Mouse (Mus musculus) retina, embryonic 14.5 days (tissue): ENCODE measurements around the gene Igfbp2.
A peak's percentile ranks its signal among the peaks of the same experiment; 100 is the strongest.

Source experiments
- DNase-seq: peaks from one replicate; pipeline ENCODE4 v3.0.0-alpha.2; 2015; ENCODE audit warnings: low spot score

The Igfbp2 gene

DNA sequence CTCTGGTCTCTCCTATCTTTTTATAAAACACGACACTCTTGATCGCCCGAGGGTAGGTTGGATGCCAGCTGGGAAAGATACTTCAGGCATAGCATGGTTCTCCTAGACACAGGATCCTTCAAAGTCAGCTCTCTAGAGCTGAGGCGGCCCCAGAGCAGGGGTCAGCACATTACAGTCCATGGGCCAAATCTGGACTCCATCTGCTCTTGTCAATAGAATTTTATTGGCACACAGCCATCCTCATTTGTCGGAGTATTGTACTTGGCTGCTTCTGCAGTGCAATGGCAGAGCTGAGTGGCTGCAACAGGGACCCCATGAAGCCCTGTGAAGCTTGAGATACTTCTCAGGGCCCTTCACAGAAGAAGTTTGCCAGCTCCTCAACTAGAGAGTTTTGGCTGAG lies 9.1 kb upstream of the Igfbp2 start:
- DNase-seq: no peak

DNA sequence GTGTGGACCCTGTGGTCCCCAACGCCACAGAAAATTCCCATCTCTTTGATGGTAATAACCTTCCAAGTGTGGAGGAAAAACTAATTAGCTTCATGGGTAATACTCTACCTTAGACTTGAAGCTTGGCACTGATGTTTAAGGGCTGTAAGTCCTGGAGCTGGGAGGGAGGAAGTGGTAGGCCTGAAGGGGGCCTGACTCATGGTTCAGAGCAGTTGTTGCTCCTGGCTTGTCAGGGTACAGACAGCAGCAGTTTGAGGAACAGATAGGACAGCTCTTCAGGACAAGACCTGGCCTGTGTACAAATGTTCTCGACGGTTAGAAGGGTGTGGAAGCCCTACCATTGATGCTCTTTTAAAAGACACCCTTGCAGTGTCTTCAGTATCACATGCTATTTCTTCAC lies 8.7 kb upstream of the Igfbp2 start:
- no peak for DNase-seq

DNA sequence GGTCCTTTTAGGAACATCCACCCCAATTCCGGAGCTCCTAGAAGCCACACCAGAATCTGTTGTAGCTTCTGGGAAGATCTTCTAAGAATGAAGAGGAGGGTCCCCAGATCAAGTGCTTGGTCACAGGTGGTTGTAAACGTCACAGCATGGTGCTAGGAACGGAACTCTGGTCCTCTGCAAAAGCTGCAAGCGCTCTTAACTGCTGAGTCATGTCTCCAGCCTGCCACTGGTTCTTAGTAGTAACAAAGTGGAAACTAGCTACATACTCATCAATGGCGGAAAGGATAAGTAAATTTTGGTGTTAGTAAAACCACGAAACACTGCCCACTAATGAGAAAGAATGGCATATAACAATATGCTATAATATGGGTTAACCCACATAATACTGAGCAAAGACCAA lies 4.3 kb upstream of the Igfbp2 start:
- no peak for DNase-seq

DNA sequence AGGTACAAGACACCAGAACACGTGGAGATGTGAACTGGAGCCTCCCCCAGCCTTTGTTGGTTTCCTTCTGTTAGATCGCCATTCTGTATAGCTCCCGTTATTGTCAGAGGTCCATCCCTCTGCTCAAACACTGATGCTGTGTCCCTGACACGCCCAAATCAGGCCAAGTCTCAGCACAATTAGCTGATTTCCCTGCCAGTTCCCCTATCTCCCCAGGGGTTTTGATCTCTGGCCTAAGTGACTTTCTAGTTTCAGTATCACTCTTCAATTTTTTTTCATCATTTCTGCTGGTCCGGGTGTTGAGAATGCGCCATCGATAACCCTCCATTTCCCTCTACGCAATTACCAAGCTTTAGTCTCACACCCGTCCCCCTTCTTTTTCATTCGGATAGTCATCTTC lies 1.4 kb upstream of the Igfbp2 start:
- no peak for DNase-seq

DNA sequence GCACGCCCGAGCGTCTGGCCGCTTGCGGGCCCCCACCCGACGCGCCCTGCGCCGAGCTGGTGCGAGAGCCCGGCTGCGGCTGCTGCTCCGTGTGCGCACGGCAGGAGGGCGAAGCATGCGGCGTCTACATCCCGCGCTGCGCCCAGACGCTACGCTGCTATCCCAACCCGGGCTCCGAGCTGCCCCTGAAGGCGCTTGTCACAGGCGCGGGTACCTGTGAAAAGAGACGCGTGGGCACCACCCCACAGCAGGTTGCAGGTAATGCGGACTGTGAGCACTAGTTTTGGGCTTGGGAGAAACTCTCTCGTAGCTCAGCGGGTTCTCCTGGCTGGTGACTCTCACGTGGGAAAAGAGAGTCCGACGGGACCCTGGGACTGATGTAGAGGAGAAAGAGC lies 401 bp downstream of the Igfbp2 start:
- DNase-seq: peak; percentile 59

DNA sequence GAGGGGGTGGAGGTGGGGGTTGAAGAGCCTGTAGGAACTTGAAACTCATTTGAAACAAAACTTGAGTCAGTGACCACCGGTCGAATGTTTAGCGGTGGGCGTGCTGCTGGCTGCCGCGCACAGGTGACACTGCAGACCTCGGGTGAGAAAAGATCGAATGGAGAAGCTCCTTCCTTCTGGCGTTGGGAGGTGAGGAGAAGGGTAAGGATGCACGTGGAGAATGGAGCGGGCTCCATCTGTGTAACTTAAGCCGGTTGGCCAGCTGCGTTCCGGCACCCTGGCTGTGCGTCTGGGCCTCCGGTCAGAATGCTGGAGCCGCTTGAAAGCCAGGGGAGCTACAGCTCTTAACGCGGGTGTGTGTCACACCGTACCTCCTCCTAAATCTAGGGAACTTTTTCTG lies 983 bp downstream of the Igfbp2 start:
- peak; percentile 61 for DNase-seq

DNA sequence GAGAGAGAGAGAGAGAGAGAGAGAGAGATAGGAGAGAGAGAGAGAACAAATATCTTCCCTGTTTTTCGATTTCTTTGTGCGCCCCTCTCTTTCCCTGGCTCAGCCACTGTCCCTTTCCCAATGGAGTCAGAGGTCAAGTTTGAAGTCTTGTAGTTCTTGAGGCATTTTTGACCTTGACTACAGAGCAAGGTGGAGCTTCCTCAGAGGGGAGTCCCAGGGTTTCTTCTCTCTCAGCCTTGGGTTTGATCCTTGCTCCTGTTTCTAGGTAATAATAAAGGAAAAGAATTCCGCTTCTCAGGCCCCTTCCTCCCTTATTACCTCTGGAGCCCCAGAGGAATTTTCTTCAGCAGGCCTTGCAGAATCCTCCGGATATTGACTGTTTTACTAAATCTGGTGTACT lies 1.6 kb downstream of the Igfbp2 start:
- no peak for DNase-seq

DNA sequence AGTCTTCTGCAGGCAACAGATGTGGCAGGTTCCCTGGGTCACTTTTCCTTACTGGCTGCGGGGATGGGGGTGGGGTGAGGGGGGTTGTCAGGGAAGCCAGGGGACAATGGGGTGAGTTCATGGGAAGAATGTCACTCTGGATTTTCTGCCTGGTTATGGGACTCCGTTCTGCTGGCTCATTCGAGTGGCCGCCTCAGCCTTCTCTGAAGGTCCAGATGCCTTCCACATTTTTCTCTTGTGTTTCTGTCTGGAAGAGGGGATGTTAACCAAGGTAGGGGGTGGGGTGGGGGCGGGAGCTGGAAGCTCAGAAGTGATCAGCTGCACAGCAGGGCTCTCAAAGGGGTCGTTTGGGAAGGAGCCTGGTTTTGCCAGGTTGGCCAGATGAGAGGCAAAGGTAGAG lies 2.1 kb downstream of the Igfbp2 start:
- DNase-seq: peak; percentile 54

DNA sequence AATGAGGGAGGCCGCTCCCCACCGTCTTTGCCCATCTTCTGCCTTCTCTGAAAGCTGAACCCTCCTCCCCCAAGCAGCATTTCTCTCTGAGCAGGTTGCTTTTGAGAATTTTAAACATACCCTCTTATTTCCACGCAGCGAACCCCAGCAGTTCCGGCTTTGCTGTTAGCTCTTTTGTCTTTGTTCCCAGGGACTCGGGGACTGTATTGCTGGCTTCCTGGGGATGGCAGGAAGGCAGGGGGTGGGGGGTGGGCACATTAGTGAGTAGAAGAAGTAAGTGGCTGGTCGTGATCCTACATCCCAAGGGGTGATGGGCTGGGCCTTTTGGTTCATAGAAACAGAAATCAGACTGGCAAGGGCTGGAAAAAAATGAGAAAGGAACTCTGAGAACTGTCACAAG lies 2.6 kb downstream of the Igfbp2 start:
- no peak for DNase-seq

DNA sequence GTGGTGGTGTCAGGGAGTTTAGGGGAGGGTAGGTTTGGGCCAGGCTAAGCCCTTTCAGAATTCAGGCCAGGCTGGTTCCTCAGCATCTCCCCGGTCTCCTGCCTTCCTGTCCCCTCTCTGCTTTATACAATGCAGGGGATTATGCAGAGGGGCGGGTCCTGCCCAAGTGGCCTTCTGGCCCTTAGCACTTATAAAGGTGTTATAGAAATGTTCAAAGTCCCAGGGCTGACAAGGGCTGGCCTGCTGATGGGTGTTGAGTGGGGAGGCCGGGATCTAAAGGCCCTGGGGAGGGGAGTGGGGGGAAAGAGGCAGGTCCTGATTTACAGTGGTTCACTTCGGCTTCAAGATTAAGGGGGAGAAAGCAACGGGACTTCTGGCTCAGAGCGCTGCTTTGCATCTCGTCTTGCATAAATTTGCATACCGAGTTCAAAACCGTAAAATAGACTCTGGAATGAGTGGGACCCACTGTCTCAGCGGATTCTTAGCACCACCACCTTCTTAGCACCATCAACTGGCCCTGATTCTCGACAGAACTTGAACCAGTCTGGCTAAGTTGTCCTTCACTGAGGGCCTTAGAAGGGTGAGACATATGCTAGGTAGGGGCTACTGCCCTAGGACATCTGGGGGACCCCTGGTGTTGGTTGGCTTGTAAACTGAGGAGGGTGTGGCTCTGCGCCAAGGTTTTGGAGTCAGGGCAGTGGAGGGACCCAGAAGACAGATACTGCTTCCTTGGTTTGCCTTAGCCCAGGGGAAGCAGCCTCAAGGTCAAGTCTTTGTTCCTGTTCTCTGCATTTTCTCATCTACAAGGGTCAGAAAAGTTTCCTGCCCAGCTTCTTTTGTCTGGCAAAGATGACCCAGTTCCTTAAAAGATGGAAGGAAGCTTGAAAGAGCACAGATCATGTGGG lies 3.4 kb downstream of the Igfbp2 start:
- DNase-seq: no peak

DNA sequence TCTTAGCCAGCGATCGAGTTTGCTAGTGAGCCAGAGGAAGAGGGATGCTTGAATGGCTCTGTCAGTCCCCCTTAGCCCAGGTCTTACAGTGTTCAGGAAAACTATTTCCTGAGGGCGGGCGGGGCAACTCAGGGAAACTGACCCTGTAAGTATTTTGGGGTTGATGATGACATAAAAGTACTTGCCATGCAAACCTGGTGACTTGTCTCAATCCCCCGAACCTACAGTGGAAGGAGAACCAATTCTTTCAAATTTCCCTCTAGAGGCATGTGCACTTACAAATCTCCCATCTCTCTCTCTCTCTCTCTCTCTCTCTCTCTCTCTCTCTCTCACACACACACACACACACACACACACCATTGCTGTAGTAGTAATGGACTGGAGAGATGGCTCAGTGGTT lies 4.5 kb downstream of the Igfbp2 start:
- no peak for DNase-seq

DNA sequence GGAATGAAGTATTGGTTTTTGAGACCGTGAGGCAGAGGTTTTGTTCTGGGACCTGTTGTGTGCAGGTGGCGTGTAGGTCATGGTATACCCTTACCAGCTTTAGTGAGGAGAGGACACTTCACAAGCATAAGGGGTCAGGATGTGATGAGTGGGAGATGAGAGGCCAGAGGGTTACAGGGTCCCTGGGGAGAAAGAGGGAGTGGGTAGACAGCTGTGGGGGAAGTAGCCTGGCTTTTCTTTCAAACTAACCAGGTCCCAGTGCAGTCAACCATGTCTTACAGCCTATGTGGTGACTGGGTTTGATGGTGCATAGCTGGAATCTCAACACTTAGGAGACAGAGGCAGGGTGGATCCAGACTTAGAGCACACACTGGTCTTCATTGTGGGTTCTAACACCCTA lies 6.2 kb downstream of the Igfbp2 start:
- no peak for DNase-seq

DNA sequence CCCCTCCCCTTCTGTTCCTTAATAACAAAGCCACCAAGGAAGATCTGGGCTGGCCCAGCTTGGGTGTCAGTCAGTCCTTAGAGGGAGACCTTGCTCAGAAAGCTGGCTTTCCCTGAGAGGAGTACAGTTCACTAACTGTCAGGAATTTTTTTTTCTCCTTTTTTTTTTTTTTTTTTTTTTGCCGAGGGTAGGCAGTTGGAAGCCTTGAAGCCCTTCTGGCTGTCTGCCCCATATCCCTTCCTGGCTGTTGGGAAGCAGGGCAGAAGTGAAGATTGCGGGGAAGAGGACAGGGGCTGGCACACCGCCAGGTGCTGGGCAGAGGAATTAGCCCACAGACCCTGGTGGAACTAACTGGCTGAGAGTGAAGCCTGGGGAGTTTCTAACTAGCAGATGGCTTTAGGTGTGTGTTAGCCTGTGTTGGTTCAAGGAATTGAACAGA lies 8.4 kb downstream of the Igfbp2 start:
- DNase-seq: no peak

DNA sequence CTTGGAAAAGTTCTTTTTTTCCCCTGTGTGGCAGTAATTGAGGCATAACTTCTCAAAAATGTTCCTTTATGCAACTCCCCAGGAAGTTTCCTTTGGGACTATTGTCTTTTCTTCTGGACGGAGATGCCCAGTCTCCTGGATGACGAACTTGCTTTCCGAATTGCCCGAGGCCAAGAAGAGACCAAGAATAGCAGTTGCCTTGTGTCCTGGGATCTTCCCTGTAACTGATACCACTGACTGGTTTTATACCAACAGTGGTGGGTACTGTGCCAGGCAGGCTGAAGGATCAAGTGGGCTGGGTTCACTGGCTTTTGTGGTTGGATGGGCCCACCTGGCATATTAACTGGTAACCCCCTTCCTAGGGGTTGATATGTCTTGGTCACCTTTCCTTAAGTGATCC lies 9.3 kb downstream of the Igfbp2 start:
- DNase-seq: no peak

DNA sequence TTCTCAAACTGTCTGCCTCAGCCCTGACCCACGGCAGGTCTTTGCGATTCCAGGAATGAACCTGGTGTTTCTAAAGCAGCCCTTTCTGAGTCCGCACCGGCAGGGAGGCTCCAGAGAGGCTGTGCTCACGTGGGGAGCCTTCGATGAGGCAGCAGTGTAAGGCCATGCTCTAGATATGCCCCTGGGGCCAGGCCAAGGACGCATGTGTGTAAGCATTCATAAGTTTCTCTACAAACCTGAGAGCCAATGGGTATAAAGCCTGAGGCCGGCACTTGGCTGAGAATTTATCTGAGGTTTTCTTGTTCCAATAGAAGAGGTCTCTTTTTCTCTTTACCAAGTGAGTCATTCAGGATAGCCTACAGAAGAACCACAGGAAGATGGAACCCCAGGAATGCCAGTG lies 15.1 kb downstream of the Igfbp2 start:
- no peak for DNase-seq

DNA sequence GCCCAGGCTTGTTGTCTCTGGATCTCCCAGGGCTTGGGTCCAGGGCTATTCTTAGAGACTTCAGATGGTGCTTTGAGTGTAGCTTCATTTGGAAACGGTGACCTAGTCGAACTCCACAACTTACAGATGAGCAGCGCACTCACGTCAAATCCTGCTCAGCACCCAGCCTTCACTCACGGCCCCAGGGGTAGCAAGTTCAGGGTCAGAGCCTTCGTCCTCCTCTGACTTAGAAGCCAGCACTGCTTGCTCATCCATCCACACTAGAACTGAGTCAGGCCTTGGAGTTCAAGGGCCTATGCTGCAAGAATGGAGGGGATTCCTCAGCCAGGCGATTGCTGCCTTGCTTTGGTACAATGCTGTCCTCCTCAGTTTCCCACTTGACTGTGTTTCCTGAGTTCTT lies 15.5 kb downstream of the Igfbp2 start:
- DNase-seq: no peak

DNA sequence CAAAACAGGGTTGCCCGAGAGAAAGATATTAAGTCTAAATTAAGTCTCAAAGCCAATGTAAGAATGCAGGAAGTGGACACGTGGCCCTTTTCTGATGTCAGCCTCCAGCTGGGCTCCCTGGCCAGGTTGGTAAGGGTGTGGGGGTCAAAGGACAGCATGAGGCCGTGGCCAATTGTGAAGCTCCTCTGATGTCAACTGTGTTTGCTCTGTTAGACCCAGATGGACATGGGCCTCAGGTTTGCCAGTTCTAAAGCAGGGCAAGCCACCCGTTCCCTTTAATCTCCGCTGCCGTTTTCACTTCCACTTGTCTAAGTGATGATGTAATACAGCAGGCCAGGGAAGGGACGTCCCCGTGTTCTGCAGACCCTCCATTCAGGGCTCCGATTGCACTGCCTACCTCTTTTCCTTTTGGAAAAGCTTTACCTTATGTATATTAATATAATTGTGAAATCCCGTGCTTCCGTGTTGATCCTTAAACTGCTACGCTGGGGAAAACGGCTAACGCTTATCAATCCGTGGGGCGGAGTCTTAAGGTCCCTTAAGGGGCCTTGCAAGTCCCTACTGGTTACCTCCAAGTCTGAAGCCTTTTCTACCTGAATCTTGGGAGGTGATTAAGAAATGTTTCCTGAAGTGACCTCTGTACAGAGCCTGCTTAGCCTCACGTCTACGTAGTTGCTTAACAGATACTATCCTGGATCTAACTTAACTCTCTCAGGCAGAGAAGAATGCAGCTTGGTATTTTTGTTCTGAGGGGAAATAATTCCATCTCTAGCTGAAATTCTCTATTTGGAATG lies 18.6 kb downstream of the Igfbp2 start:
- no peak for DNase-seq

DNA sequence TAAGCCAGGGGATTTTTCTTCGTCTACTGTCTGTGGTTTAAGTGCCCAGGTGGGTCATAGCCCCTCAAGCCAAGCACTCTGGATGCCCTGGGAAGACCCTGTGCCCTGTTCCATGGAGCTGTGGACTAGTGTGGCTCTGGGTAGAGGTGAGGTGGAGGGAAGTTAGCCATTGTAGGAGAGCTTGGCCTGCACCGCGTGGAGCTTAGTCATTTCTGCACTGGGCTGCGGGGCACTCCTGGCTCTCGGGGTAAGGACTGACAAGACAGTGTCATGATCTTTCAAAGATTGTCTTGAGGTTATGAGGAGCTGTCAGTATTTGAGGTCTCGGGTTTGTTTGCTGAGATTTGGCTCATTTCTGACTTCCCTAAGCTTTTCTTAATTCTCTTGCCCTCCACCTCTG lies 20.4 kb downstream of the Igfbp2 start:
- no peak for DNase-seq

DNA sequence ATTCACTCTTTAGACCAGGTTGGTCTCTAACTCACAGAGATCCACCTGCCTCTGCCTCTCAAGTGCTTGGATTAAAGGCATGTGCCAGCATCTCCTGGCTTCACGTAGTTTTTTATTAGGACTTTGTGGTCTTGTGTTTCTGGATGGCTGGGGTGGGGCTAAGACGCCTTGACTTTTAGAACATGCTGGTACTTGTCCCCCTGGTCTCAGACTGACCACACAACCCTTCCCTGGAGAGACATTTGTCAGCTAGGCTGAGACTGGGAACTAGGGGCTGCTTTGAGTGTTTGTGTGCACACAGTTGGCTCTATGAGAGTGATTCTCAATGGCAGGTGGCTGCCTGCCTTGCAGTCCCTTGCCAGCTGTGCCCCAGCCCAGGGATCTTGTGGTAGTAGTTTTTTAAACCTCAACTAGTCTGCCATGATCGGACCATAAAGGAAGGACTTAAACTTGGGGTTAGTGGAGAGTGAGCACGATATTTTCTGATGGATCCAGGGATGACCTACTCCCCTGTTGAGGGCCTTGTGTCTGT lies 23.6 kb downstream of the Igfbp2 start:
- DNase-seq: no peak

DNA sequence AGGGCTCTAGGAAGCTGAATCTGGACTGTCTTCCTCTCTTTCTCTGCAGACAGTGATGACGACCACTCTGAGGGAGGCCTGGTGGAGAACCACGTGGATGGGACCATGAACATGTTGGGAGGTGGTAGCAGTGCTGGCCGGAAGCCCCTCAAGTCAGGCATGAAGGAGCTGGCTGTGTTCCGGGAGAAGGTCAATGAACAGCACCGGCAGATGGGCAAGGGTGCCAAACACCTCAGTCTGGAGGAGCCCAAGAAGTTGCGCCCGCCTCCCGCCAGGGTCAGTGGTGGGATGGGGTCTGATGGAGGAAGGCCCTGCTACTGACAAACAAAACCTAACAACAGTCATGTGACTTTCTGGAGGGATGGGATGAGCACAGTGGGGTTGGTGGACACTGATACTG lies 24.7 kb downstream of the Igfbp2 start:
- DNase-seq: no peak

DNA sequence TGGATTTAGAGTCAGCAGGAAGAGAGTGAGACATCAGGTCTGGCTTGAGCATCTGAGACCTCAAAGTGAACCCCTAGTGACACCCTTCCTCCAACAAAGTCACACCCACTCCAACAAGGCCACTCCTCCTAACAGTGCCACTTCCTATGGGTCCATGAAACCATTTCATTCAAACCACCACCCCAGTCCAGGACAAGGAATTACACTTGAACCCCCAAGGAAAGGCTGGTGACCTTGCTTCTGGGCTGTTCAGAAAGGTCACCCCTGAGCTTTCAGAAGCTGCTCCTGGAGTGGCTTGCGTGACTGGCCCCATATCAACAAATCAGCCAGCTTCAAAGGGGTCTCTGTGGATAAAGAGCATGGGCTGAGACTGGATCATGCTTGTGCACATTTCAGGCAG lies 29.5 kb downstream of the Igfbp2 start:
- DNase-seq: no peak

DNA sequence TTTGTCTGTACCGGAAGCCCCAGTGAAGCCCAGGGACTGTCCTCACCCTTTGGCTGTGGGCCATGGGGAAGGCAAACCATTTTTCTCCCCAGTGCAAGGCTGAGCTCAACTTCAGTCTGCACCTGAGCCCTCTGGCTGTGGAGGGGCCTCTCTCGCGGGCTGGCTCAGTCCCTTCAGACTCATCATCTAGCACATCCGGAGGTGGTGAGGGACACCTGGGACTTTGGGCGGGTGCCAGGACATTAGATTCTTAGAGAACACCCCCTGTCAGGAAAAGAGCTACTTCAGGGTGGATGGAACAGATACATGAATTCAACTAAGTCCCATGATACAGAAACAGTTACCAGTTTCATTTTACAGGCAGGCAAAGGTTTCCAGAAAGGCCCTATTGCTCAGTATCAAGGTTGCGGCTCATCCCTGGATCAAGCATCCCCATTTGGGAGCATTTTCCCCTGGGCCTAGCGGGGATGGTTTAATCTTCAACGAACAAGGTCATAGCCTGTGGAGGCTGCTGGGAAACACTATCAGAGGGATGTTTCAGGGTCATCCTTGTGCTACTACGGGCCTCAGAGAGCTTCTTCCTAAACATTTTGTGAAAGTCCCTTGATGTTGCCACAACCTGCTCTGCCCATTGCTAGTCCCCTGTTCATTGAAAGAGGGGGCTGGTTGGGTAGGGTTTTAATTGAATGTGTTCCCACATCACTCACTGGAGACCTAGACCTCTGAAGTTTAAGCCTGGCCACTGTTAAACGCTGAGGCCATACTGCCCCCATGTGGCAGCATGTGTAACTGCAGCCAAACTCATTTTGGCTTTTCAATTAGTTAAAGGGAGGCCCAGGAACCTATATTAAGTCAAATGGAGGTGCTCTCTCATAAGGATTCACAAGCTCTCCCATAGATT lies 30.3 kb downstream of the Igfbp2 start:
- peak; percentile 88 for DNase-seq
